Mouse (Mus musculus) lung, postnatal 14 days (tissue): ENCODE results near the gene Usp39.

Source experiments
- DNase-seq: peaks from one replicate; pipeline ENCODE4 v3.0.0; 2021

Gene Usp39

GRCm38 (mm10) chr6:72345074-72345567, at the start of gene Usp39:
TSS of gene Usp39 (minus strand) at chr6:72345184.
- DNase-seq: peak; percentile 93

- no peak for DNase-seq
These were observed 47.4 kb upstream of the Usp39 start for GRCm38 (mm10) chr6:72392341-72392740.

- peak; percentile 83 for DNase-seq
These were observed 46.0 kb upstream of the Usp39 start for GRCm38 (mm10) chr6:72390795-72391521.

GRCm38 (mm10) chr6:72389941-72390771, 45.2 kb upstream of the Usp39 start, which contains the start of gene Vamp8:
TSS of gene Vamp8 (minus strand) at chr6:72390703.
- DNase-seq: peak; percentile 88

GRCm38 (mm10) chr6:72389471-72389940, 44.5 kb upstream of the Usp39 start:
- no peak for DNase-seq

- no peak for DNase-seq
These were observed 43.9 kb upstream of the Usp39 start for GRCm38 (mm10) chr6:72388791-72389329.

- DNase-seq: no peak
These were observed 43.3 kb upstream of the Usp39 start for GRCm38 (mm10) chr6:72388266-72388665.

GRCm38 (mm10) chr6:72387816-72388215, 42.8 kb upstream of the Usp39 start:
- DNase-seq: no peak

GRCm38 (mm10) chr6:72386561-72386960, 41.6 kb upstream of the Usp39 start:
- no peak for DNase-seq

GRCm38 (mm10) chr6:72385258-72385657, 40.3 kb upstream of the Usp39 start:
- no peak for DNase-seq

GRCm38 (mm10) chr6:72383952-72384351, 39.0 kb upstream of the Usp39 start:
- DNase-seq: no peak

GRCm38 (mm10) chr6:72383142-72383820, 38.3 kb upstream of the Usp39 start:
- no peak for DNase-seq

- no peak for DNase-seq
These were observed 37.5 kb upstream of the Usp39 start for GRCm38 (mm10) chr6:72382494-72382893.

- peak; percentile 92 for DNase-seq
These were observed 35.3 kb upstream of the Usp39 start, which contains the start of gene Vamp5 for GRCm38 (mm10) chr6:72380131-72380770. TSS of gene Vamp5 (minus strand) at chr6:72380468.

GRCm38 (mm10) chr6:72379377-72380130, 34.6 kb upstream of the Usp39 start:
- DNase-seq: no peak

GRCm38 (mm10) chr6:72378510-72379234, 33.7 kb upstream of the Usp39 start:
- DNase-seq: no peak

- DNase-seq: no peak
These were observed 30.0 kb upstream of the Usp39 start for GRCm38 (mm10) chr6:72374820-72375563.

- DNase-seq: no peak
These were observed 29.2 kb upstream of the Usp39 start for GRCm38 (mm10) chr6:72374206-72374605.

- DNase-seq: peak; percentile 39
These were observed 28.2 kb upstream of the Usp39 start for GRCm38 (mm10) chr6:72373184-72373583.

GRCm38 (mm10) chr6:72371571-72371970, 26.6 kb upstream of the Usp39 start:
- DNase-seq: no peak
